Mouse (Mus musculus): ENCODE data around the gene Mst1r. TPM values are rescaled to one million over a fixed set of nuclear protein-coding genes. Genes with fewer than 3 reads are reported as not detected.

Mst1r gene
- polyA plus RNA-seq, 1 experiment, result 8.5 TPM

GRCm38 (mm10) chr9:107934146-107934545 lies 27.5 kb downstream of the Mst1r start:
- H3K27ac ChIP-seq (ENCODE audit: control insufficient read depth, insufficient read depth, low read length), result no peak overlapping the region
- no peak for DNase-seq
- TF ChIP-seq POLR2A (IDR thresholded peaks at IDR 0.05; ENCODE audit: control insufficient read depth, extremely low read depth, insufficient read depth, low read length, poor library complexity) (no peak), CTCF (IDR thresholded peaks at IDR 0.05; ENCODE audit: borderline replicate concordance, control insufficient read depth, extremely low read depth, insufficient read depth, low read length, poor library complexity) (no peak)
- H3K4me3 ChIP-seq (ENCODE audit: control insufficient read depth, insufficient read depth, low read length), result no peak overlapping the region
- H3K36me3 ChIP-seq (ENCODE audit: control insufficient read depth, insufficient read depth, low read length), result no peaks in the 10 kb centered on the region
- no peaks in the 10 kb centered on the region for H3K27me3 ChIP-seq (ENCODE audit: control insufficient read depth, insufficient read depth, low read length)
- H3K4me1 ChIP-seq (replicated peaks; ENCODE audit: control insufficient read depth, insufficient read depth, low read length), result peaks cover 16% of the 10 kb centered on the region
- 93% methylated on average over 11 of the region's 11 CpGs for WGBS

GRCm38 (mm10) chr9:107935374-107935773 lies 28.7 kb downstream of the Mst1r start, which contains the start of gene Camkv:
Gene Camkv (plus strand): TSS chr9:107935674.
- DNase-seq, result no peak
- 14% methylated on average over 3 of the region's 3 CpGs for WGBS
- TF ChIP-seq POLR2A (IDR thresholded peaks at IDR 0.05; ENCODE audit: control insufficient read depth, extremely low read depth, insufficient read depth, low read length, poor library complexity), result no peak
- no peak for TF ChIP-seq CTCF (IDR thresholded peaks at IDR 0.05; ENCODE audit: borderline replicate concordance, control insufficient read depth, extremely low read depth, insufficient read depth, low read length, poor library complexity)
- Histone ChIP-seq H3K36me3 (ENCODE audit: control insufficient read depth, insufficient read depth, low read length) (no peaks in the 10 kb centered on the region), H3K27ac (ENCODE audit: control insufficient read depth, insufficient read depth, low read length) (peak within 1 kb of the TSS; percentile 17; the same call in 1 of the 2 replicates), H3K27me3 (ENCODE audit: control insufficient read depth, insufficient read depth, low read length) (no peaks in the 10 kb centered on the region), H3K4me1 (replicated peaks; ENCODE audit: control insufficient read depth, insufficient read depth, low read length) (peaks cover 16% of the 10 kb centered on the region), H3K4me3 (ENCODE audit: control insufficient read depth, insufficient read depth, low read length) (peak within 1 kb of the TSS; percentile 41)

GRCm38 (mm10) chr9:107935790-107936214 lies 29.1 kb downstream of the Mst1r start:
- peak overlapping the region; percentile 41 for H3K4me3 ChIP-seq (ENCODE audit: control insufficient read depth, insufficient read depth, low read length)
- under 1% methylated on average over 41 of the region's 41 CpGs for WGBS
- H3K4me1 ChIP-seq (replicated peaks; ENCODE audit: control insufficient read depth, insufficient read depth, low read length), result peaks cover 16% of the 10 kb centered on the region
- peak; percentile 85 for DNase-seq
- no peaks in the 10 kb centered on the region for H3K27me3 ChIP-seq (ENCODE audit: control insufficient read depth, insufficient read depth, low read length)
- TF ChIP-seq CTCF (IDR thresholded peaks at IDR 0.05; ENCODE audit: borderline replicate concordance, control insufficient read depth, extremely low read depth, insufficient read depth, low read length, poor library complexity), result no peak
- TF ChIP-seq POLR2A (IDR thresholded peaks at IDR 0.05; ENCODE audit: control insufficient read depth, extremely low read depth, insufficient read depth, low read length, poor library complexity), result 0 out of 2 replicates have a peak, but pooled peaks have one; percentile 58
- peak overlapping the region; percentile 17; the same call in 1 of the 2 replicates for H3K27ac ChIP-seq (ENCODE audit: control insufficient read depth, insufficient read depth, low read length)
- H3K36me3 ChIP-seq (ENCODE audit: control insufficient read depth, insufficient read depth, low read length), result no peaks in the 10 kb centered on the region

- WGBS, result 11% methylated on average over 29 of the region's 29 CpGs
- peak; percentile 18 for DNase-seq
- no peaks in the 10 kb centered on the region for H3K36me3 ChIP-seq (ENCODE audit: control insufficient read depth, insufficient read depth, low read length)
- H3K4me3 ChIP-seq (ENCODE audit: control insufficient read depth, insufficient read depth, low read length), result peak overlapping the region; percentile 41
- TF ChIP-seq POLR2A (IDR thresholded peaks at IDR 0.05; ENCODE audit: control insufficient read depth, extremely low read depth, insufficient read depth, low read length, poor library complexity) (no peak), CTCF (IDR thresholded peaks at IDR 0.05; ENCODE audit: borderline replicate concordance, control insufficient read depth, extremely low read depth, insufficient read depth, low read length, poor library complexity) (no peak)
- H3K27ac ChIP-seq (ENCODE audit: control insufficient read depth, insufficient read depth, low read length), result peak overlapping the region; percentile 17; the same call in 1 of the 2 replicates
- H3K27me3 ChIP-seq (ENCODE audit: control insufficient read depth, insufficient read depth, low read length), result no peaks in the 10 kb centered on the region
- H3K4me1 ChIP-seq (replicated peaks; ENCODE audit: control insufficient read depth, insufficient read depth, low read length), result peaks cover 16% of the 10 kb centered on the region
Measured at GRCm38 (mm10) chr9:107936215-107936822, 29.6 kb downstream of the Mst1r start.

GRCm38 (mm10) chr9:107936831-107937230 lies 30.2 kb downstream of the Mst1r start:
- TF ChIP-seq POLR2A (IDR thresholded peaks at IDR 0.05; ENCODE audit: control insufficient read depth, extremely low read depth, insufficient read depth, low read length, poor library complexity) (no peak), CTCF (IDR thresholded peaks at IDR 0.05; ENCODE audit: borderline replicate concordance, control insufficient read depth, extremely low read depth, insufficient read depth, low read length, poor library complexity) (no peak)

GRCm38 (mm10) chr9:107947241-107948194 lies 40.8 kb downstream of the Mst1r start:
- Histone ChIP-seq H3K4me3 (ENCODE audit: control insufficient read depth, insufficient read depth, low read length) (no peak overlapping the region), H3K36me3 (ENCODE audit: control insufficient read depth, insufficient read depth, low read length) (no peaks in the 10 kb centered on the region), H3K27me3 (ENCODE audit: control insufficient read depth, insufficient read depth, low read length) (no peaks in the 10 kb centered on the region), H3K4me1 (replicated peaks; ENCODE audit: control insufficient read depth, insufficient read depth, low read length) (peaks cover 8% of the 10 kb centered on the region; the same call in 1 of the 2 replicates), H3K27ac (ENCODE audit: control insufficient read depth, insufficient read depth, low read length) (no peak overlapping the region)
- WGBS, result 91% methylated on average over 31 of the region's 31 CpGs
- no peak for DNase-seq
- TF ChIP-seq CTCF (IDR thresholded peaks at IDR 0.05; ENCODE audit: borderline replicate concordance, control insufficient read depth, extremely low read depth, insufficient read depth, low read length, poor library complexity) (no peak), POLR2A (IDR thresholded peaks at IDR 0.05; ENCODE audit: control insufficient read depth, extremely low read depth, insufficient read depth, low read length, poor library complexity) (no peak)

More at GRCm38 (mm10) chr9:107936831-107937230, 30.2 kb downstream of the Mst1r start:
- Histone ChIP-seq H3K27me3 (ENCODE audit: control insufficient read depth, insufficient read depth, low read length) (no peaks in the 10 kb centered on the region), H3K4me1 (replicated peaks; ENCODE audit: control insufficient read depth, insufficient read depth, low read length) (peaks cover 16% of the 10 kb centered on the region), H3K4me3 (ENCODE audit: control insufficient read depth, insufficient read depth, low read length) (no peak overlapping the region), H3K36me3 (ENCODE audit: control insufficient read depth, insufficient read depth, low read length) (no peaks in the 10 kb centered on the region), H3K27ac (ENCODE audit: control insufficient read depth, insufficient read depth, low read length) (no peak overlapping the region; the same call in 1 of the 2 replicates)
- DNase-seq, result no peak
- 48% methylated on average over 3 of the region's 3 CpGs for WGBS
